Comparison of ENCODE assay signal across 23 mouse cellular contexts in genomic region chr7:89436404-89436803, GRCm38 (mm10). TPM values are rescaled to one million over a fixed set of nuclear protein-coding genes. Genes with fewer than 3 reads are reported as not detected.
A peak's percentile ranks its signal among the peaks of the same experiment; 100 is the strongest.
DNase-seq lines count a peak whose midpoint lies in the region; ATAC-seq and TF ChIP-seq lines count a peak whose summit lies in the region.
"Had no signal": no experiment of that assay in that cellular context is flagged by ENCODE, and none has a peak within 500 bp of the region (broad histone marks: within the 10 kb centered on the region; RNA-seq: fewer than 3 reads in every experiment).

No protein-coding gene starts in this region.

- ATAC-seq in midbrain, embryonic 11.5 days (ENCODE audit: low FRiP score) = no peak
- ATAC-seq in midbrain, postnatal 0 days (ENCODE audit: low FRiP score) = no peak
- peak; percentile 84 for ATAC-seq in stomach, postnatal 0 days (ENCODE audit: low FRiP score, low TSS enrichment)
- ATAC-seq: forebrain, embryonic 14.5 days; forebrain, embryonic 16.5 days had no signal

- TF ChIP-seq CTCF in kidney, adult 2 months (conservative IDR thresholded peaks at IDR 0.05; ENCODE audit: insufficient read depth, insufficient read length, low read depth, low read length) = no peak
- TF ChIP-seq CTCF in midbrain, postnatal 0 days (IDR thresholded peaks at IDR 0.05) = no peak
- TF ChIP-seq CTCF in stomach, postnatal 0 days (IDR thresholded peaks at IDR 0.05; ENCODE audit: low read depth) = no peak

- peak overlapping the region; percentile 78 for H3K27ac ChIP-seq in kidney, adult 2 months (ENCODE audit: insufficient read depth, low read depth, low read length)
- no peak overlapping the region for H3K27ac ChIP-seq in midbrain, embryonic 11.5 days (ENCODE audit: low read depth, low read length)
- H3K27ac ChIP-seq in midbrain, postnatal 0 days (ENCODE audit: low read depth, low read length) = no peak overlapping the region
- no peak overlapping the region for H3K27ac ChIP-seq in stomach, postnatal 0 days (replicated peaks)
- H3K27ac ChIP-seq: embryonic facial prominence, embryonic 13.5 days; embryonic facial prominence, embryonic 15.5 days; forebrain, embryonic 10.5 days; forebrain, embryonic 12.5 days had no signal

- H3K4me2 ChIP-seq in midbrain, embryonic 11.5 days = no peak overlapping the region
- H3K4me2 ChIP-seq in midbrain, postnatal 0 days (ENCODE audit: low read depth, low read length, poor library complexity, severe bottlenecking) = no peak overlapping the region
- no peak overlapping the region for H3K4me2 ChIP-seq in stomach, postnatal 0 days (replicated peaks; ENCODE audit: low read depth)
- H3K4me2 ChIP-seq: embryonic facial prominence, embryonic 13.5 days; embryonic facial prominence, embryonic 15.5 days; forebrain, embryonic 12.5 days had no signal

- no peak for TF ChIP-seq POLR2A in kidney, adult 2 months (IDR thresholded peaks at IDR 0.05; ENCODE audit: low read depth, low read length)

- 65% methylated on average over 5 of the region's 5 CpGs for WGBS in kidney, adult 2 months
- 85% methylated on average over 5 of the region's 5 CpGs for WGBS in midbrain, embryonic 11.5 days
- 90% methylated on average over 5 of the region's 5 CpGs for WGBS in midbrain, postnatal 0 days
- WGBS in stomach, postnatal 0 days = 52% methylated on average over 5 of the region's 5 CpGs

- TF ChIP-seq EP300 in stomach, postnatal 0 days (optimal IDR thresholded peaks at IDR 0.05) = no peak

- H3K9ac ChIP-seq in midbrain, embryonic 11.5 days (ENCODE audit: low read length) = no peak overlapping the region
- no peak overlapping the region for H3K9ac ChIP-seq in midbrain, postnatal 0 days (replicated peaks; ENCODE audit: low read length, poor library complexity, severe bottlenecking)
- H3K9ac ChIP-seq in stomach, postnatal 0 days (ENCODE audit: low read length) = no peak overlapping the region
- H3K9ac ChIP-seq: embryonic facial prominence, embryonic 13.5 days; embryonic facial prominence, embryonic 15.5 days; forebrain, embryonic 12.5 days had no signal

- H3K27me3 ChIP-seq in kidney, adult 2 months (replicated peaks; ENCODE audit: control insufficient read depth, insufficient read depth, low read length) = no peaks in the 10 kb centered on the region
- no peaks in the 10 kb centered on the region for H3K27me3 ChIP-seq in midbrain, embryonic 11.5 days (ENCODE audit: control insufficient read depth, insufficient read depth, low read length)
- H3K27me3 ChIP-seq in midbrain, postnatal 0 days (ENCODE audit: insufficient read depth, low read length) = no peaks in the 10 kb centered on the region
- H3K27me3 ChIP-seq in stomach, postnatal 0 days (ENCODE audit: control insufficient read depth, insufficient read depth, low read length) = no peaks in the 10 kb centered on the region
- H3K27me3 ChIP-seq: embryonic facial prominence, embryonic 13.5 days; embryonic facial prominence, embryonic 15.5 days; forebrain, embryonic 12.5 days had no signal

- DNase-seq in kidney, adult 2 months = no peak
- no peak for DNase-seq in kidney, postnatal 14 days
- peak; percentile 53 for DNase-seq in midbrain, embryonic 11.5 days (ENCODE audit: low spot score, missing footprints)
- no peak for DNase-seq in midbrain, postnatal 0 days (ENCODE audit: low spot score)
- DNase-seq in stomach, postnatal 0 days (ENCODE audit: low spot score) = no peak
- DNase-seq in embryo, embryonic 10 days (ENCODE audit: low spot score) = no peak
- no peak for DNase-seq in cerebellum, adult 9-11 months
- DNase-seq: adrenal gland, adult 2 months; adrenal gland, postnatal 10 days; adrenal gland, postnatal 25 days; cerebellum, adult 11 months; cerebellum, adult 18-20 months; cerebellum, adult 8-10 months; cerebellum, postnatal 10 days; cerebellum, postnatal 25 days; embryo, embryonic 11 days had no signal

- no peaks in the 10 kb centered on the region for H3K36me3 ChIP-seq in kidney, adult 2 months (ENCODE audit: control insufficient read depth, insufficient read depth, low read length)
- no peaks in the 10 kb centered on the region for H3K36me3 ChIP-seq in midbrain, embryonic 11.5 days (ENCODE audit: control insufficient read depth, insufficient read depth, low read length)
- no peaks in the 10 kb centered on the region for H3K36me3 ChIP-seq in midbrain, postnatal 0 days (ENCODE audit: insufficient read depth, low read length)
- no peaks in the 10 kb centered on the region for H3K36me3 ChIP-seq in stomach, postnatal 0 days (ENCODE audit: control insufficient read depth, insufficient read depth, low read length)
- H3K36me3 ChIP-seq: embryonic facial prominence, embryonic 13.5 days; embryonic facial prominence, embryonic 15.5 days; forebrain, embryonic 10.5 days; forebrain, embryonic 12.5 days had no signal

- no peak overlapping the region for H3K4me3 ChIP-seq in kidney, adult 2 months (ENCODE audit: insufficient read depth, low read depth, low read length)
- H3K4me3 ChIP-seq in midbrain, embryonic 11.5 days (ENCODE audit: low read depth, low read length) = no peak overlapping the region
- no peak overlapping the region for H3K4me3 ChIP-seq in midbrain, postnatal 0 days (ENCODE audit: low read depth, low read length)
- no peak overlapping the region for H3K4me3 ChIP-seq in stomach, postnatal 0 days (ENCODE audit: low read depth, low read length)
- H3K4me3 ChIP-seq: embryonic facial prominence, embryonic 13.5 days; embryonic facial prominence, embryonic 15.5 days; erythroblast, embryonic 14.5 days; forebrain, embryonic 10.5 days; forebrain, embryonic 12.5 days had no signal

- no peaks in the 10 kb centered on the region for H3K9me3 ChIP-seq in midbrain, embryonic 11.5 days (ENCODE audit: control insufficient read depth, low read length)
- H3K9me3 ChIP-seq in midbrain, postnatal 0 days (ENCODE audit: low read length) = no peaks in the 10 kb centered on the region
- no peaks in the 10 kb centered on the region for H3K9me3 ChIP-seq in stomach, postnatal 0 days (ENCODE audit: control insufficient read depth, low read length)
- H3K9me3 ChIP-seq: embryonic facial prominence, embryonic 13.5 days; embryonic facial prominence, embryonic 15.5 days; forebrain, embryonic 10.5 days; forebrain, embryonic 12.5 days had no signal

- H3K4me1 ChIP-seq in kidney, adult 2 months (ENCODE audit: control insufficient read depth, insufficient read depth, low read length) = peaks cover 27% of the 10 kb centered on the region
- H3K4me1 ChIP-seq in midbrain, embryonic 11.5 days (ENCODE audit: control insufficient read depth, insufficient read depth, low read length) = no peaks in the 10 kb centered on the region
- H3K4me1 ChIP-seq in midbrain, postnatal 0 days (ENCODE audit: insufficient read depth, low read length) = no peaks in the 10 kb centered on the region
- H3K4me1 ChIP-seq in stomach, postnatal 0 days (replicated peaks; ENCODE audit: control insufficient read depth, insufficient read depth) = no peaks in the 10 kb centered on the region
- H3K4me1 ChIP-seq: forebrain, embryonic 12.5 days had no signal

RNA-seq across cellular contexts. Expression of gene Fzd4, which starts 32.2 kb away (rescaled TPM):
- polyA plus RNA-seq in kidney, adult 2 months (2012; rRNA removed) = 28.7 and 31.2 TPM in 2 replicates
- 2.0 and 2.6 TPM in 2 replicates for polyA plus RNA-seq in midbrain, embryonic 11.5 days (2014; fragmentation: Nextera tagmentation; extraction: Ambion mirVana)
- total RNA-seq in midbrain, postnatal 0 days (2014; rRNA removed) = 3.9 and 4.4 TPM in 2 replicates
- polyA plus RNA-seq in midbrain, postnatal 0 days (2015; fragmentation: Nextera tagmentation; extraction: Ambion mirVana) = 1.2 and 1.5 TPM in 2 replicates
- polyA plus RNA-seq in stomach, postnatal 0 days (2015; fragmentation: Nextera tagmentation; extraction: Ambion mirVana) = 7.5 and 8.1 TPM in 2 replicates
- polyA plus RNA-seq: erythroblast, embryonic 14.5 days had no signal

RNA-seq across cellular contexts. Expression of gene Tmem135, which starts 32.4 kb away (rescaled TPM):
- 53.6 and 100 TPM in 2 replicates for polyA plus RNA-seq in kidney, adult 2 months (2012; rRNA removed)
- polyA plus RNA-seq in midbrain, embryonic 11.5 days (2014; fragmentation: Nextera tagmentation; extraction: Ambion mirVana) = 15.1 and 16.7 TPM in 2 replicates
- total RNA-seq in midbrain, postnatal 0 days (2014; rRNA removed) = 34.9 and 35.7 TPM in 2 replicates
- 28.7 and 33.5 TPM in 2 replicates for polyA plus RNA-seq in midbrain, postnatal 0 days (2015; fragmentation: Nextera tagmentation; extraction: Ambion mirVana)
- polyA plus RNA-seq in stomach, postnatal 0 days (2015; fragmentation: Nextera tagmentation; extraction: Ambion mirVana) = 21.0 and 21.2 TPM in 2 replicates
